Mouse (Mus musculus) heart, adult 18-20 months (tissue): ENCODE data around the gene Gpr132. TPM values are rescaled to one million over a fixed set of nuclear protein-coding genes. Genes with fewer than 3 reads are reported as not detected.
A peak's percentile ranks its signal among the peaks of the same experiment; 100 is the strongest.

Source experiments
- DNase-seq, 2 experiments: peaks; one replicate each; pipeline ENCODE4 v3.0.0; 2021 to 2022; ENCODE audit warnings: mixed read lengths in 1 of 2
- long read RNA-seq, 2 experiments: library from polyadenylated mRNA; stranded (forward); transcript quantifications; one replicate each; pipeline ENCODE4 v2.0.0; 2021
- total RNA-seq, 2 experiments: library from RNA; stranded (reverse); gene quantifications; 2 replicates each; pipeline ENCODE4 v1.2.3; 2021

Gene Gpr132
- 1 to 10 TPM in 1 of 2 experiments, under 1 TPM in 1; 0.37 to 1.3 TPM for total RNA-seq
- long read RNA-seq, experiment 1, partial matches to known transcripts, result 0 of 1 reads
- long read RNA-seq, experiment 1, other reads (novel, unspliced or antisense), result 1 of 1 reads
- long read RNA-seq, experiment 2, result 0 reads

- no peak for DNase-seq
Measured at GRCm38 (mm10) chr12:112868178-112869087, at the start of gene Gpr132. Gene Gpr132 (minus strand): TSS chr12:112868228.

DNA sequence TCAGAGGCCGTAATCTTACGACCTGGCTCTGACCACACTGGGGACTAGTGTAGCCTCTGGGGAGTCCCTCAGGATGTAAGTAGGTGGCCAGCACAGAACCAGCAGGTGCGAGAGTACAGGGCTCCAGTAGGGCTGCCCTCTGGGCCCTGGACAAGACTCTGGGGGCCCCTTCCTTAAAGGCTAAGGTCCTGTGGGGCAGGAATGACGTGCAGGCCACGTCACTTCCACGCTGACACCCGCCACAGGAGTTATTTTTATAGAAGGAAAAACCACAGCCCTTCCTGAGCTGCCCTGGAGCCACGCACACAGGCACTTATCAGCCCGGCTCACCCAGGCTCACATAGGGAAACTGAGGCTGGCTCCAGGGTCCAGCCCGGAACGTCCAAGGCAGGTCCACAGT lies 49.5 kb upstream of the Gpr132 start:
- DNase-seq, result peak; percentile 45 to 76

GRCm38 (mm10) chr12:112916698-112917400 lies 48.8 kb upstream of the Gpr132 start:
- DNase-seq, result peak; percentile 63 to 81

DNA sequence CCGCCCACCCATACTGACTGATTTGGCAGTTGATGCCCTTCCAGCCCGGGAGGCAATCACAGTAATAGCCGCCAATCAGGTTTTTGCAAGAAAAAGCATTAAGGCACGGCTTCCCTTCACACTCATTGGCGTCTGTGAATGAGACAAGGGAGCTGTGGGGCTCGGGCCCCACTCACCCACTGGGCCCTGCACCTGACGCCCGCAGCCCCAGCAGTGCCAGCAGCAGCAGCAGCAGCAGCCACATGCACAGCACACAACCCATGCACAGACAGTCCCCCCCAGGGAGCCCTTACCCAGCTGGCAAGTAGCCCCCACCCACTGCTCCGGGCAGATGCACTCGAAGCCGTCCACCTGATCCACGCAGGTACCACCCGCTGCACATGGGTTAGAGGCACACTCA lies 47.6 kb upstream of the Gpr132 start:
- no peak for DNase-seq

DNA sequence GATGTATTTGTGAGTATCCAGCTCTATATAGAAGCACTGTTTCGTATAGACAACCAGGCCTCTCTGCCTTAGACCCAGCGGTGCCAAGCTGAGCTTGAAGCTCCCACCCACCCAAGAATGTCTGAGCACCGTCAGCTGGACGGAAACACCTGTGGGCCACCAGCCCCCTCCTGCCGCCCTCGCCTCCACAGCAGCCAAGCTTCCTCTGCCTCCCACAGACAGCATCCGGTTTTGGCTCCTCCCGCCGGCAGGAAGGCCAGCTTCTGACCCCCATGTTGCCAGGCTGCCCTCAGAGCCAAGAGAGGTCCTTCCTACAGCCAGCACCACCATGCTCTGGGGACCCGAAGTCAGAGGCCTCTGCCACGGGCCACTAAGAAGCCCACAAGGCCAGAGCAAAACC lies 46.5 kb upstream of the Gpr132 start:
- peak in 1 of 2 experiments; percentile 75 for DNase-seq

GRCm38 (mm10) chr12:112912951-112913745 lies 45.1 kb upstream of the Gpr132 start:
- no peak for DNase-seq

- DNase-seq, result no peak
Measured at GRCm38 (mm10) chr12:112911701-112912100, 43.7 kb upstream of the Gpr132 start.

DNA sequence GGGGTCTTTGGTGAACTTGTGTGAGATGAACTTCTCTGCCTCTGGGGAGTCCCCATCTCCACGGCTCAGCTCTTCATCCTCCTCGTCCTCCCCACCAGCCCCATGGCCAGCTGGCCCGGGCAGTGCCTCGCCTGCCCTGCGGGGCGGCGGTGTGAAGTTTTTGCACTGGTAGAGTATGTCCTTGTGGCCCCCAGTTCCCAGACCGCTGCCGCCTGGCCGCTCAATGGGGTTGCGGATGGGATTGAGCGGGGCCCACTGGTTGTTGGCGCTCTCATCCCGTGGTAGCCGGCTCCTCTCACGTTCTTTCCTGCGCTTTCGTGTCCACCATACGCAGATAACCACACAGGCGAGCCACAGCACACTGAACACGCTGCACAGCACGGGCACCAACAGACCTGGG lies 41.0 kb upstream of the Gpr132 start:
- no peak for DNase-seq

- no peak for DNase-seq
Measured at GRCm38 (mm10) chr12:112905001-112905400, 37.0 kb upstream of the Gpr132 start.

DNA sequence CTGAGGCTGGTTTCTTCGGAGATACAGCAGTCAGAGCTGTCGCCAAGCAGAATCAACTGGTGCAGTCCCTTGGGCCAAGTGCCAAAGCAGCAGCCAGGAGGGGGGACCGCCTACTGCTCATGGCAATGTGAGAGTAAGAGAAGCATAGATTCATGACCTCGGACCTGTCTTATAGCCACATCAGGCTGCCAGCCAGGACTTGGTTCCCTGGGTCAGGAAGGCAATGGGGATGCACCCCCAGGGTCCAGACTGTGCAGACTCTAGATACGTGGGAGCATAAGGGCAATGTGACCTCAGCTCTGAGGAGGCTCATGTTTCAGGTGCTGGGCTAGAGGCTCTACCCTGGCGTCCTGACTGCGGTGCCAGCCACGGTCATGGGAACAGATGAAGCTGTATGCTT lies 35.9 kb upstream of the Gpr132 start:
- DNase-seq, result no peak

- DNase-seq, result no peak
Measured at GRCm38 (mm10) chr12:112900641-112901040, 32.6 kb upstream of the Gpr132 start.

- DNase-seq, result no peak
Measured at GRCm38 (mm10) chr12:112898960-112899359, 30.9 kb upstream of the Gpr132 start.

DNA sequence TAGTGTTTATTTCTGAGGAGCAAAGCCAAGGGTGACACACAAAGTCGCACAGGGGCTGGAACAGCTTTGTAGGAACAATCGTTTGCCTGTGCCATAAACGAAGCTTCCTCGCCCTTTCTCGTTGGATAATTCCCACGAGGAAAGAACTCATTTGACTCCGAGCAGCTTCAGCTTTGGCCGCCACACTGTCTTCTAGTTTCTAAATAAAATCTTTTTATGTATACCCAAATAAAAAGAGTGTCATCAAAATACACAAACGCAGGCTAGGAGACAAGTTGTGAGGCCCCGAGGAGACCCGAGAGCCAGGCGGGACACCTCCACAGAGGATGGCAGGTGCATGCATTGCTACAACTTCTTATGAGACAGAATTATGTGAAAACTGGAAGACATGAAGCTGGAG lies 30.3 kb upstream of the Gpr132 start:
- DNase-seq, result no peak

DNA sequence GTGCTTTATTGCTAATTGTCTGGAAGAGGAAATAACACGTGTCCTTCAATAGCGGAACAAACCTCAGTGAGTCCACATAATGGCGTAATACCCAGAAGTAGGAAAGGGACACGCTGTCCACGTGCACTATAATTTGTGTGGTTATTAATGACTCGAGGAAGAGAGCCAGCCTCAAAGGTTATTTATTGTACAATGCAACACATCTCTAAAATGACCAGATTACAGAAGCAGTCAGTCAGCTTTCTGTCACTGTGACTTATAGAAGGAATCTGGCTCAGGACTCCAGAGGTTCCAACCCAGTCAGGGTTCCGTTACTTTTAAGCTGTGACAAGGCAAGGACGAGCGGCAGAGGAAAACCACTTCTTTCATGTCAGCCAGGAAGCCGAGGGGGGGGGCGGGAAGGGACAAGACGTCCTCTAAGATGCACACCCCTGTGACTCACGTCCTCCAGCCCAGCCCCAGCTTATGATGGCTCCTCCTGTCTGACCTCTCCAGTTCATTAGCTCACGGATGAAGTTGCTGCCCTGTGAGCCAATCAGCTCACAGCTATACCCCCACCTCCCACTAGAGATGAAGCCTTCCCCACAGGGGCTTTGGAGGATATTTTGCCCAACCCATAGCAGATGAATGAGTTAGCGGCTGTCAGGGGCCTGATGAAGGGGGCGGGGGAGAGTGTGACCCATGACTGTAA lies 29.6 kb upstream of the Gpr132 start:
- DNase-seq, result peak; percentile 66 to 86

GRCm38 (mm10) chr12:112894969-112895368 lies 26.9 kb upstream of the Gpr132 start:
- DNase-seq, result peak; percentile 41 to 67

DNA sequence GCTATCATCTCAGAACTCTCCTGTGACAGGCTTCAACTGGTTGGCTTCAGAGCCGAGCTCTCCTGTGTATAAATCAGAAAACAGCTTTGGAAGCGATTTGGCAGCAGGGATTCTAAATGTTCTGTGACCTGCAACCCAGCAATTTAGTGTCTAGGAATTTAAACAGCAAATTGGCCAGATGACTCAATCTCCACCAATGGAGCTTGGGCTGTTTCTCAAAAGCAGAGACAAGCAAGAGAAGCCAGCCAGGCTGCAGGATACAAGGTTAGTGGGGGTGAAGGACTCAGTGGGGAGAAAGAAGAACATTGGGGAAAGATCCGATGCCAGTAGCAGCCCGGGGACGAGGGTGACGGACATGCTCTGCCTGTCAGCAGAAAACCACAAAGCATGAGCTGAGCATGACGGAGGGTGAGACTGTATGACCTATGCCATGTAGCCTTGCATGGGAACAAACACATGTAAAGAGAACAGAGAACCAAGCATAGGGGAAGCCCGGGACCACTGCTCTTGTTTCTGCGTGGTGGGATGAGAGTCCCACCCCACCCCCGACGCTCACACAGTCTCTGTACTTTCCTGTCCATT lies 26.4 kb upstream of the Gpr132 start:
- DNase-seq, result no peak

GRCm38 (mm10) chr12:112885465-112885864 lies 17.4 kb upstream of the Gpr132 start:
- no peak for DNase-seq

DNA sequence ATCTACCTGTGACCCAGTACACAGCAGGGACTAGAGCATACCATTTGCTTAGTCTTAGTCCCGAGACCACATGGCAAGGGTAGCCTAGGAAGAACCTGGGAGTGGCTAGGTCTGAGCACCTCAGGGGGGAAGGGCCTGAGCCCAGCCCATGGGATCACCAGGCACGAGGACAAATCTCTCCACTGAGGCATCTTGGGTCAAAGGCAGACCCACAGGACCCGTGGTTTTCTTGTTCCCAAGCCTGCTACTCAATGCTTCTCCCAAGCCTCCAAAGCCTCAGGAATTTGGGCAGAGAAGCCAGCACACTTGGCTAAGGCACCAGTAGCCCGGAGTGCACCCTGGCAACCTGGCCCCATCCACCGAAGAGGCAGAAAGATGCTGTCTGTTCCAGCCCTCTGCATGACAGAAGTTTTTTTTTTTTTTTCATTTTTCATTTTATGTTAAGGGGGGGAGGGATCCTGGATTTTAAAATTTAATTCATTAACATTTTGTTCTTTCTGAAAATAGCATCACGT lies 13.3 kb upstream of the Gpr132 start:
- no peak for DNase-seq

- no peak for DNase-seq
Measured at GRCm38 (mm10) chr12:112880661-112881060, 12.6 kb upstream of the Gpr132 start.

DNA sequence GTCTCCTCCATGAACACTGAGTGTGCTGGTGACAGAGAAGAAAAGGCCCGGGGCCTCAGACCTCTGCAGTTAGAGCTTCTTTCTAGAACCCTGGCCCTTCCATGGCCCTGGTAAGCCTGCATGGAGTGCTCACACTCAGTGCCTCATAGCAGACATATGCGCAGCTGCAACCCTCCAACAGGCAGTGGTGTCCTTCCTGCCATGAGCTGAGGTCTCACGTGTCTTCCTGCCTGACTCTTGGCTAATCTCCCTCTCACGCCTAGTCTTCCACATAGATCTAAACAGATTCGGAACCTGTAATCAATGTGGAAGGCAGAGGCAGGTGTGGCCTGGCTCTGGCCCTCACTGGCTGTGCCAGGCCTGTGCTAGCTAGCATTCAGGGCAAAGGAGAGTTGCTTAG lies 11.7 kb upstream of the Gpr132 start:
- DNase-seq, result no peak

GRCm38 (mm10) chr12:112877607-112878020 lies 9.6 kb upstream of the Gpr132 start:
- DNase-seq, result no peak
